Mouse (Mus musculus): ENCODE measurements around the gene Masp2.

DNA sequence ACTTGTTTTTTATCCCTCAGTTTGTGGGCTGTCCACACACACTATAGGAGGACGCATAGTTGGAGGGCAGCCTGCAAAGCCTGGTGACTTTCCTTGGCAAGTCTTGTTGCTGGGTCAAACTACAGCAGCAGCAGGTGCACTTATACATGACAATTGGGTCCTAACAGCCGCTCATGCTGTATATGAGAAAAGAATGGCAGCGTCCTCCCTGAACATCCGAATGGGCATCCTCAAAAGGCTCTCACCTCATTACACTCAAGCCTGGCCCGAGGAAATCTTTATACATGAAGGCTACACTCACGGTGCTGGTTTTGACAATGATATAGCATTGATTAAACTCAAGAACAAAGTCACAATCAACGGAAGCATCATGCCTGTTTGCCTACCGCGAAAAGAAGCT lies 11.4 kb downstream of the Masp2 start:
- TF ChIP-seq EP300 (IDR thresholded peaks at IDR 0.05; ENCODE audit: low read depth) (no peak), CTCF (IDR thresholded peaks at IDR 0.05; ENCODE audit: low read depth) (no peak)
